Mouse (Mus musculus): ENCODE results near the gene Mrs2.
"Not testable (repeated sequence)": the region's sequence is repeated elsewhere in the genome, so short reads cannot be mapped to it uniquely, and the experiment has no call there.

Gene Mrs2

DNA sequence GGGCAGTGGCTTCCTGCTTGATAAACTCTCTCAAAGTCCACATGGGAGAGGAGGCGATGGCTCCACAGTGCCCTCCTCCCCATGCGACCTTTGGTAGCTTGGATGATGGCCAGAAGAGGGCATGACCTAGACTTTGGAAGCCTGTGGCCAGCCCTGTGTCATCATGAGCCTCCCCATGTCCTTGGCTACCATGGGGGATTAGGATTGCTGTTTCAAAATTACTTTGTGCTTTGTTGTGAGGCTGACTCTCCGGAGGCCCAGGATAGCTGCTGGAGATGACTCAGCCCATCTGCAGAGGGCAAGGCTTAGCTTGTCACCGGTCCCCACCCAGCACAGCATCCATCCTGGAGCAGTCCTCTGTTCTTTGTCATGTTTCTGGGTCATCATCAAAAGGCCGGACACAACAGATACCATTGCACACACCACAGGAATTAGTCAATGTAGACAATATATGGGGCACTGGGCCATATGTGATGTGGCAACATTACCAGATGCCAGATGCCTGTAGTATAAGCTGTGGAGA is 42.3 kb downstream of the Mrs2 start:
- no peak for DNase-seq

DNA sequence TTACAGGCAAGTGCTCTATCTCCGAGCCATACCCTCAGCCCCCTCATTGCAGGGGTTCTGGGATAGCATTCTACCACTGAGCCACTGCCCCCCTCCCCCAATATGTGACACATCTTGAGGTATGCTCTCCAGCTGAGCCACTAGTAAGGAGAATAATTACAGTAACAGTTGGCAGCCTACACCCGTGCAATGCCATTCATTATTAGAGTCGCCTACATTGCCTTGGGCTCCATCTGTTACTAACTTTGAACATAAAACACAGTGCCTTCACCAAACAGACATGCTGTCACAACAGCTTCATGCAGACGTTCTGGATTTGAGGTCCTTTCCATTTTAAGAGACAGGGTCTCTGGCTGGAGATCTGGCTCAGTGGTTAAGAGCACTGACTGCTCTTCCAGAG is 43.8 kb downstream of the Mrs2 start:
- no peak for DNase-seq

DNA sequence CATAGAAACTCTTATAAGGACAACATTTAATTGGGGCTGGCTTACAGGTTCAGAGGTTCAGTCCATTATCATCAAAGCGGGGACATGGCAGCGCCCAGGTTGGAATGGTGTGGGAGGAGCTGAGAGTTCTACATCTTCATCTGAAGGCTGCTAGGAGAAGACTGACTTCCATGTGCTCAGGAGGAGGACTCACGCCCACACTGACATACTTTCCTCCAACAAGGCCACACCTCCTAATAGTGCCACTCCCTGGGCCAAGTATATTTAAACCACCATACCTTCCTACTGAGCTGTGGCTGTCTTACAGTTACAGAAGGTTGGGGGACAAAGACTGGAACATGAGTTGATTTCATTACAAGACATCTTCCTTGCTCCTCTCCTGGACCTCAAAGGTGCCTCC is 48.4 kb downstream of the Mrs2 start:
- not testable (repeated sequence) for DNase-seq

DNA sequence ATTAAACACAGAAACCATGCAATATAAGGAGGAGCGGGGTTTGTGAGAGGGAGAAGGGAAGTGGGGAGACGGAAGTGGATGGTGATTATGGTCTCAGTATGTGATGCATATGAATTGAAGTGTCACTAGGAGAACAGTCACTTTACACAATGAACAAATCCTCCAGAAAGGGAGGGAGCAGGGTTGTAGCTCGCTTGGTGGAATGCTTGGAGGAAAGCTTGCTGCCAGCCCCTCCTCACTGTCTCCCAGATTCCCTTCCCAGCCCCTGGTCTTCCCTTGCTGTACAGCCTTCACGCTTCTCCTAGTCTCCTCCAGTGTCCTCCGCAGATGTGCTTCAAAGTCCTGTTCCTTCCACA is 54.4 kb downstream of the Mrs2 start:
- DNase-seq: no peak

DNA sequence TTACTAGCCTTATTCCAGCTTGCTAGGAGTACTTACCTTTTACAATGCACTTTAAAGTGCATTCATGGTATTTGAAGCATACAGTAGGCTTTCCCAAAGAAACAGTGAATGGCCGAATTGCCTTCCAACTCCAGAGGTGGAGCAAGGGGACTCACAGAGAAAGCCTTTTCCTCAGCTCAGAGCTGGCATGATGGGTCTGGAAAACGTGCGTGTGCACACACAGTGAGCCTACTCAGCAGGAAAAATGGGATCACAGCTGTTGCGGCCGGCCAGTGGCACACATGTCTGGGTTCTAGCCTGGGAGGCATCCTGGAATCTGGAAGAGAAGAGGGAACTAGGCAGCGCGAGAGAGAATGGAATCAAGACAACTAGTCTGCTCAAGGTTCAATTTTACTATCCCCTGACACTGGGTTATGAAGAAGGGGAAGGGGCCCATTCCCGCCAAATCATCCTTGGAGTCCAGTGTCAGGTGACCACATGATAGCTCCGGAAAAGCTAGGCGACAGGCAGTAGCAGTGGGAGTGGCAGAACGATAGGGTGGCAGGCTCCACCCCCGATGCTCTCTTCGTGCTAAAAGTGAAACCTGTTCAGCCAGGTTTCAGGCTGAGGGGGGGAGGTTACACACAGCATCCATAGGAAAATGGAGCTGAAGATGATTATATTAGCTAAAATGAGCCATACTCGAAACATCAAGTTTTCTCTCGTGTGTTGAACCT is 54.9 kb downstream of the Mrs2 start:
- DNase-seq: peak in 1 of 2 experiments; percentile 21

DNA sequence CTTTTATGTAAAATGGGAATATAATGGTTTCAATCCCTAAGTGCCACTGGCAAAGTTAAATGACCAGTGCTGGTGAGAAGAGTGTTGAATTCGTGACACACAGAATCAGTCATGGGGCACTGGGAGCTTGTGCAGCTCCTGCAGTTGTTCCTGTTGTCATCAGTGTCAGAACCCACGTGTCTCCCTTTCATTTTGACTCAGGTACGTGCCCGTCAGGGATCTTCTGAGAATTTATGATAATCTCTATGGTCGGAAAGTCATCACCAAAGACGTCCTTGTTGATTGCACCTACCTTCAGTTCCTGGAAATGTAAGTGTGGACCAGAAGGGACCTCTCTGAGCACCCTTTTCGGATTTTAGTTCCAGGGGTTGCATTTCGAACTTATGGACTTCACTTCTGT is 58.1 kb downstream of the Mrs2 start:
- DNase-seq: no peak

DNA sequence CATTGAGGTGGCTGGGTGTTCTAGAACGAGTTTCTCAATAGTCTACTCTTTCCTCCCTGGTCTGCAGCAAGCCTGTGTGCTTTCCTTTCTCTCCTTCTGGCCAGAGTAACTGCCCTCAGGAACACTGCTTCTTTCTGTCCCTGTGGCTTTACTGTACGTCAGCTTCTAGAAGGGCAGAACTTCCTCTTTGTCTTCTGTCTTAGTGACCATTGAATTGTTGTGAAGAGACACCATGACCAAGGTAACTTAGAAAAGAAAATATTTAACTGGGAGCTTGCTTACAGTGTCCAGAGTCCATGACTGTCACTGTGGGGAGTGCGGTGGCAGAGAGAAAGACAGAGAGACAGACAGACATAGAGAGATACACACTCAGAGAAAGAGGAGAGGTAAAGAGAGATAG is 60.1 kb downstream of the Mrs2 start:
- no peak for DNase-seq

DNA sequence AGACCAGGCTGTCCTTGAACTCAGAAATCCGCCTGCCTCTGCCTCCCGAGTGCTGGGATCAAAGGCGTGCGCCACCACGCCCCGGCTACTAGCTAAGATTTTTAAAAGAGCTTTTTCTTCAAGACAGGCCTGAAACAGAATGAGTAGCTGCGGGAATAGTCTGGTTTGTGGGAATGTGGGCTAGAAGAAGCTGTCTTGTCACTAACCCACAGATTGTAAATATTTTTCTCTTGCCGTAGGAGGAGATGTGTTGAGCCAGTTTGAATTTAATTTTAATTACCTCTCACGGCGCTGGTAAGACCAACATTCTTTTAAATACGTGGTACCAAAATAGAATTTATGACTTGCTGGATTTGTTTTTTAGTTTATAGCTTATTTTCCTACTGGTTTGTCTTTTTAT is 61.5 kb downstream of the Mrs2 start:
- DNase-seq: no peak

DNA sequence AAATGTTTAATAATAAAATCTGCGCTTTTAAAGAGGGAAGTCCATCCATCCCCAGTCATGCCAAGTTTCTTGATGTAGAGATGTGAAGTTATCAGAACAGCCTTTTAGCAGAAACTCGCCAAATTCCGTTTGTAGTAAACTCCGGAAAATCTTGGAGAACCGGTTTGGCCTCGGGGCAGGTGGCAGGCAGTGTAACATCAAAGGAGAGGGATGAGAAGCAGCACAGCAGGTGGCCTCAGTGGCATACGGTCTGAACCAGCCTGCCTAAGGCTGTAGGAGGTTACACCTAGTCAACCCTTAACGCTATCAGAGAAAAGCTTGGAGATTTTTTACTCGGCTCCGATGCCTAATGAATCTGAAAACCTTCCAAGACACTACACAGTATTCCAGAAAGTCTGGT is 64.7 kb downstream of the Mrs2 start:
- peak; percentile 27 to 48 for DNase-seq

DNA sequence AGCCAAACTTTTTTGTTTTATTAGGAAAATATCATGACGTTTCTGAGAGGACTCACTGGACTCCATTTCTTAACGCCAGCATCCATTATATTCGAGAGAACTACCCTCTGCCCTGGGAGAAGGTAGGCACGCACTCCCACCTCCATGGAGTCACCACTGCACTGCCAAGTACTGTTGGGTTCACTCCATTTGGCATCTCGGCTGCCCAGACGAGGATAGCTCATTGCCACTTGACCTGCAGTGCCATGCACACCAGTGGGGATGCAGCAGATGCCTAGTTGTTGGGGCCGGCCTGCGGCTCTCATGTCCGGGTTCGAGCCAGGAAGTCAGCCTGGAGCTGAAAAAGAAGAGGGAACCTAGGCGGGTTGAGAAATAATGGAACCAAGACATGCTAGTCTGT is 65.1 kb downstream of the Mrs2 start:
- peak; percentile 65 to 68 for DNase-seq

DNA sequence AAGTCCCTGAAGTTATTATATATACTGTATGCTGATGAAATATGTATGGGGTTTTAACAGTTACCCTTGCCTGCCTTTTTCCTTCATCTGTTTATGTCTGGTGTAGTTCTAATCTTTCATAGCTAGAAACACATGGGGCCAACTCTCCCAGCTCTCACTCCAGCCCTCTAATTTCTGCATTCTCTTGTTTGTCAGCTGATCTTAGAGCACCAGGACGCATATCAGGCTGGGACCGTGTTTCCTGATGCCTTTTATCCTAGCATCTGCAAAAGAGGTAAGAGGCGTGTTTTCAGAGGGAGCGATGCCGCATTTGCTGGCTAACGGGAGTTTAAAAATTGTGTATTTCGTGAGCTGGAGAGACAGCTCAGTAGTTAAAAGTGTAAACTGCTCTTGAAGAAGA is 67.5 kb downstream of the Mrs2 start:
- DNase-seq: no peak

DNA sequence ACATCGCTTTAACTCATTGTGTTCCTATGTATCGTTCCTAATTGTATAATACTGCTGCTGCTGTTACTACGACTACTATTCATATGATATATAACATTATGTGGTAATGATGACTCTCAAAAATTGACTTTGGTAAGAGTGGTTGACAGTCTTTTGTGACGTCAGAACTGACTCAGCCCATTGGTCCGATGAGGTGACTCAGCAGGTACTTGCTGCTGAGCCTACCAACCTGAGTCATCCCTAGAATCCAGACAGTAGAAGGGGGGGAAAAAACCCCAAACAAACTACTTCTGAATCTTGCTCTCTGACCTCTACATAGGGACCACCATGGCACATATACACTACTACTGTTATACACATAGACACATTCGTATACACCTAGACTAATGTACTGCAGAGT is 71.3 kb downstream of the Mrs2 start:
- DNase-seq: no peak

DNA sequence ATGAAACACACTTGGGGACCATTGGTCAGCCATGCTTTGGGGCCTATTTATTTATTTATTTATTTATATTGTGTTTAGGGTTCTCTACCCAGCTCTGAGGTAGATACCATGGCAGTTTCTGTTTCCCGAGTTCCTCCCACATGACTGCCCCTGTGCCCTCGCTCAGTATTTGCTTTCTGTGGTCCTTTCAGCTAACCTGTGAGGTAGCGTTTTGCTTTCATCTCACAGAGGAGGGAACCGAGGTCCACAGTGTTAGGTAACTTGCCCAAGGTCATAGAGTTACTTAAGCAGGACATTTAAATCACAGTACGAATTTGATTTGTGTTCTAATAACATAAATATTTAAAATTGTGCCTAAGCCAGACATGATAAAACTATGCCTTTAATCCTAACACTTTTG is 73.0 kb downstream of the Mrs2 start:
- DNase-seq: no peak

DNA sequence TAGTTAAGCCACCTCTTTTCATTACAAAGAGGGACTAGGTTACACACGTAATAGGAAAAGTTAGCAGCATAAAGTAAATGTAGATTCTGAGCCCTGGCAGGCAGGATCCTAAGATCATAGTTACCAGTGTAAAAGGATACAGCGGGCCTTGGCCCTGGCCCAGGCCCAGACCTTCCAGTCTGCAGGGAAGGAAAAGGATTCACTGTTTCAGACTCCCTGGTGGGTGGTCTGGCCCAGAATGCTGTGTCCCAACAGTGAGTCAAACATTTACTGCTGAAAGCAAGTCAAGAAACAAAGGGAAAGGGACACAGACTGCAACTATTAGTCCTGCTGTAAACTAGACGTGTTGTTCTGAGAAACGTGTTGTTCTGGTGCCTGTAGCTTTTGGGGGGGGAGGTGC is 74.6 kb downstream of the Mrs2 start:
- DNase-seq: peak; percentile 39 to 65

DNA sequence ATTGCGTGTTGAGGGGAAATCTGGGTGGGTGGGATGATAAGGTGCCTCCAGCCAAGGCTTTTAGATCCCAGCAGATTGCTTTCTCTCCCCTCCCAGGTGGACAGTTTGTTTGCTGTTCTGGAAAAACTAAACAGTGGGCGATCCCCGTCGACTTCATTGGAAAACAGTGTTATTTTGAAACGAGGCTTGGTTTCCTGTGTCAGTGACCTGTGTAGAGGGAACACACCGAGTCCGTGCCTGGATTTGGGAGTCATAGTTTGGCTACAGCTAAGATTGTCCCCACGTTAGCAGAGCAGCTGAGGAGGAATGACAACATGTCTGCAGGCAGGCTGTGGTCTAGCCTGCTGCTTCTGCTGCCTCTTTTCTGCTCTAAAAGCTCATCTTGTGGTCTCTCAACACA is 76.9 kb downstream of the Mrs2 start:
- DNase-seq: no peak

DNA sequence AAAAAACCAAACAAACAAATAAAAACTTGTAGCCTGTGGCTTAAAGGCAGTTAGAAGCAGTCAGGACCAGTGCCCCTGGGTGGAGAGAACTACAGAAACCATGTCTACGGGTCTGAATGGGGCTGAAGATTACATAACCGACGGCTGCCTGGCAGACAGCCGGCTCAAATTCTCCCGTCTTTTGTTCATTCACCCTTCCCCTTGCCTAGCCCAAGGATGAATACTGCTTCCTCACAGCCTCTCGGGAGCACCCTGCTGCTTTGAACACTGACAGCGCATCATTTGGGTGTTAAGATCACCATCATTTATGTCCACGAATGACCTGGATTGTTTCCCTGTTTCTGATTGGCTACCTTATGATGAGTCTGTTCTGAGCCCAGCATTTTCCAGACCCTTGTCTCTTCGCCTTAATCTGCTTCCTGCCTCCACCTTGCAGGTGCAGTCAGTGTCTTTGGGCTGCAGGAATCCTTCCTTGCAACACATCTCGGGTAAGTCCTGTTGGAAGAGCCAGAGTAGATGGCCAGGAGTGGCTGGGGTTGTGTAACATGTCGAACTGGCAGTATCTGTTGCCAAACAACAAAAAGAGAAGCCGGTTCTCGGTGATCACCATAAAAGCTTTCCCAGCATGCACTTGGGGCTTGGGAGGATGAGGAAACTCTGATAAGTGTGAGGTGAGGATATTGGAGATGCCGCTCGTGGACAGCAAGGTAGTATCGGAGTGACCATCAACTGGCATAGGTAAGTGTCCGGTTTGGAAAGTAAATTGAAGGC is 77.5 kb downstream of the Mrs2 start, which contains the start of gene Gpld1:
TSS of gene Gpld1 (plus strand) at position 641 of the 771 bp plus-strand sequence.
- peak in 1 of 2 experiments; percentile 16 for DNase-seq

DNA sequence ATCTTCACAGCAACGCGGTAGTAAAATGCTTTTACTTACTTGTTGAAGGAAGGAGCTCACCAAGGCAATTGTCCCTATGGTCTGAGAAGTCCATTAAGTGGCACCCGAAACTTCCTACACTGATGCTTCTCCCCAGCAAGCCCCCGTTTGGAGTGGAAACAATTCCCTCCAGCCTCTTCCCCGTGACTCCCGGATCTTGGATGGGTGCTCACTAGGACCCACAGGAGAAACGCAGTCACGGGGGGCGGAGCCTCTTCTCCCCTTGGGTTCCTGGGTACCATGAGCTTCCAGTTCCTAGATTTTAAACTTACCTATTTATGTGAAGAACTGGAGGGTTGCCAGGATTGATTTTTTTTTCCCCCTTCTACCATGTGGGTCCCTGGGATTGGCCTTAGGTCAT is 80.7 kb downstream of the Mrs2 start:
- peak in 1 of 2 experiments; percentile 10 for DNase-seq

DNA sequence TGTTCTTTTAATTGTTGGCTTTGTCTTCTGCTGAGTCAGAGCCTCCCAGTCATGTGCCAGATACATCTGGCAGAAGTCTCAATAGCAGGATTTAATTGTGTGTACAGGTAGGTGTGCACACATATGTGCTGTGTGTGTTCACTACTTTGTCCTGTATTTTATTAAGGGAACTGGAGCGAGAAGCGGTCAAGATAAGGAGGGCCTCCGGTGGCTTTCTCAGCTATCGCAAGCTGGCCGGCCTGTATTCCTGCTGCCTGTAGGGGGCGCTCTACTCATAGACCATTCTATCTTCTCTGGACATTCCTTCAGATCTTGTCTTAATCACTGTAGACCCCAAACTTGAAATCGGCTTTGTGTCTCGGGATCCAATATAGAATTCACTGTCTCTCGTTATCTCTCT is 81.5 kb downstream of the Mrs2 start:
- peak; percentile 90 to 93 for DNase-seq

DNA sequence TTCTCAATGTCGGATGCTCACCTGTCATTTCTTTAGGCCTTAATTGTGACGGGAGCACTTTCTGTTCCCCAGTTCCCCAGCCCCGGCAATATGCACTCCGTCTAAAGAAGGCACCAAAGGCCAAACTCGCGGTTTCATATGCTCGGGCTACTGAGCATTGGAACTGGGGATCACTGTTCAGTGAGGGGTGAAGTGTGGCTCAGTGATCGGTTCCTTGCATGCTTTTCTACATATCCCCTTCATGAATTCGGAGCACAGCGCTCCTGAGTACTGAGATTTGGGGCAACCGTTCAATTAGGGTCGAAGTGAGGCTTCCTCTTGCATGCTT is 82.4 kb downstream of the Mrs2 start:
- DNase-seq: no peak

Data from cerebellum, postnatal 10 days (tissue).